Mouse (Mus musculus) midbrain, embryonic 16.5 days (tissue): ENCODE measurements around the gene Tmem72. TPM values are rescaled to one million over a fixed set of nuclear protein-coding genes. Genes with fewer than 3 reads are reported as not detected.

ENCODE experiments used
- ATAC-seq: fragments of 200-750 bp; cut with Nextera tagmentation; 2 replicates; pipeline ENCODE4 v1.8.0; 2017; ENCODE audit warnings: moderate TSS enrichment
- H3K27ac ChIP-seq: fragments of 300-500 bp; sonication (generic); 2 replicates; pipeline ENCODE4 v1.5.1; 2014; ENCODE audit warnings: mild to moderate bottlenecking, low read length, mixed read lengths
- H3K27me3 ChIP-seq: fragments of 300-500 bp; sonication (generic); 2 replicates; pipeline ENCODE4 v1.6.1; 2014; ENCODE audit warnings: low read depth, low read length, mixed read lengths; ENCODE audit not compliant: control insufficient read depth, insufficient read depth
- H3K36me3 ChIP-seq: fragments of 300-500 bp; sonication (generic); 2 replicates; pipeline ENCODE4 v1.6.1; 2014; ENCODE audit warnings: mild to moderate bottlenecking, low read length, moderate library complexity, mixed read lengths; ENCODE audit not compliant: control insufficient read depth, insufficient read depth
- H3K4me1 ChIP-seq: fragments of 300-500 bp; sonication (generic); 2 replicates; pipeline ENCODE4 v1.6.1; 2014; ENCODE audit warnings: mild to moderate bottlenecking, low read length, mixed read lengths; ENCODE audit not compliant: control insufficient read depth, insufficient read depth
- H3K4me2 ChIP-seq: fragments of 300-500 bp; sonication (generic); 2 replicates; pipeline ENCODE4 v1.6.1; 2014; ENCODE audit warnings: mild to moderate bottlenecking, low read length, mixed read lengths
- H3K4me3 ChIP-seq: fragments of 300-500 bp; sonication (generic); 2 replicates; pipeline ENCODE4 v1.5.1; 2014; ENCODE audit warnings: low read depth, mild to moderate bottlenecking, low read length, moderate library complexity, mixed read lengths
- H3K9ac ChIP-seq: fragments of 300-500 bp; sonication (generic); 2 replicates; pipeline ENCODE4 v1.6.1; 2014; ENCODE audit warnings: low read depth, low read length, mixed read lengths
- H3K9me3 ChIP-seq: fragments of 300-500 bp; sonication (generic); replicated peaks from 2 replicates; pipeline ENCODE4 v1.6.1; 2014; ENCODE audit warnings: mild to moderate bottlenecking, low read length, mixed read lengths; ENCODE audit not compliant: control insufficient read depth, poor library complexity, severe bottlenecking
- WGBS: fragments of 180-500 bp; shearing (Covaris S2); extraction: QIAGEN DNeasy Blood & Tissue Kit; methylation state at CpG from one replicate; pipeline ENCODE4 v1.1.7; 2014; 5-methylcytosine and 5-hydroxymethylcytosine counted together
- polyA plus RNA-seq: library from polyadenylated mRNA; unstranded; fragments of >200 nt; fragmentation: Nextera tagmentation; extraction: Ambion mirVana; gene quantifications from 2 replicates; pipeline ENCODE4 v1.2.1, GENCODE M21; 2015

Gene Tmem72
- polyA plus RNA-seq, 1 experiment from 2014 or later = 0.75 TPM

DNA sequence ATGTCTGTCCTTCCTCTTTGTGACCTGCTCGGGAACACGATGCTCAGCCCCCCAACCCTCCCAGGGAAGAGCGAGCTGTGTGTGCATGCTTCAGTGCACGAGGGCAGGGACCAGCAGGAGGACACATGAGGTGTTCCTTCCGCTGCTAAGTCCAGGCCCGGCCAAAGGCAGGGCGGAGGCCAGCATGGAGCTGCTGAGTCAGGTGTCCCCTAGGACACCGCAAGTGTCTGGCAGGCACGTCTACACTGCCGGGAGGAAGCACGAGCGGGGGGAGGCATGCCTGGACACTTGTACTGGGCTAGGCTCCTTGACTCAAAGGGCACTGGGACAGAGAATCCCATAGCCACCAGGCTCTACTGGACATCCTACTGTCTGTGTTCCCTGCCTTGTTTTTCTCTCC, 69.0 kb downstream of the Tmem72 start:
- Histone ChIP-seq H3K36me3 (no peaks in the 10 kb centered on the region), H3K4me3 (no peak overlapping the region), H3K27me3 (no peaks in the 10 kb centered on the region), H3K9me3 (no peaks in the 10 kb centered on the region), H3K27ac (no peak overlapping the region), H3K4me2 (no peak overlapping the region), H3K9ac (no peak overlapping the region), H3K4me1 (no peaks in the 10 kb centered on the region)
- ATAC-seq = no peak
- WGBS = 77% methylated on average over 12 of the region's 12 CpGs

- no peak overlapping the region for H3K9ac ChIP-seq
- H3K4me1 ChIP-seq = no peaks in the 10 kb centered on the region
- no peaks in the 10 kb centered on the region for H3K36me3 ChIP-seq
- no peaks in the 10 kb centered on the region for H3K27me3 ChIP-seq
- ATAC-seq = no peak
- no peak overlapping the region for H3K27ac ChIP-seq
- 82% methylated on average over 3 of the region's 3 CpGs for WGBS
- H3K4me3 ChIP-seq = no peak overlapping the region
- no peaks in the 10 kb centered on the region for H3K9me3 ChIP-seq
- no peak overlapping the region for H3K4me2 ChIP-seq
Measured at GRCm38 (mm10) chr6:116644335-116644734, 72.4 kb downstream of the Tmem72 start.

GRCm38 (mm10) chr6:116643881-116644280, 72.8 kb downstream of the Tmem72 start:
- no peak for ATAC-seq
- H3K9me3 ChIP-seq = no peaks in the 10 kb centered on the region
- no peak overlapping the region for H3K27ac ChIP-seq
- H3K4me3 ChIP-seq = no peak overlapping the region
- no peaks in the 10 kb centered on the region for H3K36me3 ChIP-seq
- no peak overlapping the region for H3K4me2 ChIP-seq
- no peaks in the 10 kb centered on the region for H3K4me1 ChIP-seq
- H3K9ac ChIP-seq = no peak overlapping the region
- WGBS = 68% methylated on average over 4 of the region's 4 CpGs
- no peaks in the 10 kb centered on the region for H3K27me3 ChIP-seq

GRCm38 (mm10) chr6:116642942-116643341, 73.8 kb downstream of the Tmem72 start:
- Histone ChIP-seq H3K27me3 (no peaks in the 10 kb centered on the region), H3K9me3 (no peaks in the 10 kb centered on the region), H3K27ac (no peak overlapping the region), H3K4me3 (no peak overlapping the region), H3K9ac (no peak overlapping the region), H3K4me1 (no peaks in the 10 kb centered on the region), H3K36me3 (no peaks in the 10 kb centered on the region), H3K4me2 (no peak overlapping the region)
- no peak for ATAC-seq
- WGBS = 90% methylated on average over 11 of the region's 11 CpGs

DNA sequence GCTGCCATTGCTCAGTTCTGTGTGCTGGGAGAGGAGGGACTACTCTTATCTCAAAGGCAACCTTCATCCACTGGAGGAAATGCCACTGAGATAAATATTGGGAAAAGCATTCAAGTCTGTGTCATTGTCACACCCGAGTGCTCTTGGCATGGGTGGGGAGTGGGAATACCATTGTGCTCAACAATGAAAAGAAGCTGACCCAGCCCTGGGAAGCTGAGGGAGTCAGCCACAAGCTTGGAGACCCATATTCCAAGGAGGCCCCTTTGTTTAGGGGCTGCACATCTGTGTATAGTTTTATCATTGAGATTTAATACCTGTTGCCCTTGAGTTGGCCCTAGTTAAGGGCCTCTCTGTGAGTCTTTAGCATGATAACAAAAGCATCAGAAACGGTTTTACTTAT, 77.0 kb downstream of the Tmem72 start:
- no peak for ATAC-seq

DNA sequence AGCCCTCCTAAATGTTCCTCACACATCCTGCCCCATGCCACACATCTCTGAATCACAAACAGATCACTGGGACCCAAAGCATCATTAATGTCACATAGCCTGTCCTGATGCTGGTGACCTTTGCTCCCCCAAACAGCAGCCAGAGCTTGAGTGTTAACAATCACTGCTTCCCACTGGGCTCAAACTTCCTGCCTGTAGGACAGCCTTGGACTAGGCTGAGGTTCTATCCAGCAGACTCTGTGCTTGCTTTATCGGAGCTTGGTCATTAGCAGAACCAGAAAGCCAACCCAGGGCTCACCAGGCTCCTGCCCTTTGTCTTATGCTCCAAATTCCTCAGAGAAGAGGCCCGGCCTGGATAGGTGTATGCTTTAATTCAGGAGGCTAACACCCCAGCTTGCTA, 77.8 kb downstream of the Tmem72 start:
- H3K4me1 ChIP-seq = no peaks in the 10 kb centered on the region
- H3K27me3 ChIP-seq = no peaks in the 10 kb centered on the region
- H3K4me2 ChIP-seq = no peak overlapping the region
- no peak overlapping the region for H3K27ac ChIP-seq
- no peaks in the 10 kb centered on the region for H3K9me3 ChIP-seq
- no peaks in the 10 kb centered on the region for H3K36me3 ChIP-seq
- no peak overlapping the region for H3K4me3 ChIP-seq
- 88% methylated on average over 2 of the region's 2 CpGs for WGBS
- H3K9ac ChIP-seq = no peak overlapping the region
- no peak for ATAC-seq

More for the DNA sequence above, 77.0 kb downstream of the Tmem72 start:
- Histone ChIP-seq H3K4me1 (no peaks in the 10 kb centered on the region), H3K4me2 (no peak overlapping the region), H3K27ac (no peak overlapping the region), H3K36me3 (no peaks in the 10 kb centered on the region), H3K27me3 (no peaks in the 10 kb centered on the region), H3K4me3 (no peak overlapping the region), H3K9me3 (no peaks in the 10 kb centered on the region), H3K9ac (no peak overlapping the region)
- 64% methylated on average over 2 of the region's 2 CpGs for WGBS

DNA sequence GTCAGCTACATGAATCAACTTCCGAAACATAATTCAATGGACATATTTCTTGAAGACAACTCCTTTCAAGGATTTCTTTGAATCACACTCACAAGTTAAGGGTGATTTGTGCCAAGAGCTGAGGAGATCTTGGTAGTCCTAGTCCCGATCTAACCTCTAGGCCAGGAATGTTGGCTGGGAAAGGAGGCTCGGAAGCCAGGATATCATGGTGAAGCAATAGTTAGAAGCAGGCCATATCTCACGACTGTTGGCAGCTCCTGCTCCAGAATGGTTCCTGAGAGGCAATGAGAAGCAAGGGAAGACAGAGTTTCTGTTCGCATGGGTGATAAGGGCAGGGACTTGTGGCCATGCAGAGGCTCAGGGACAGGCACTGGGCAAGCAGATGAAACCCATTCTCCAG, 79.2 kb downstream of the Tmem72 start:
- H3K9me3 ChIP-seq = no peaks in the 10 kb centered on the region
- no peaks in the 10 kb centered on the region for H3K4me1 ChIP-seq
- H3K27ac ChIP-seq = no peak overlapping the region
- 92% methylated on average over 5 of the region's 5 CpGs for WGBS
- no peak overlapping the region for H3K9ac ChIP-seq
- H3K4me2 ChIP-seq = no peak overlapping the region
- H3K36me3 ChIP-seq = no peaks in the 10 kb centered on the region
- no peaks in the 10 kb centered on the region for H3K27me3 ChIP-seq
- no peak for ATAC-seq
- H3K4me3 ChIP-seq = no peak overlapping the region

GRCm38 (mm10) chr6:116636581-116637235, 80.0 kb downstream of the Tmem72 start:
- no peak for ATAC-seq
- Histone ChIP-seq H3K9ac (no peak overlapping the region), H3K4me1 (no peaks in the 10 kb centered on the region), H3K4me3 (no peak overlapping the region), H3K4me2 (no peak overlapping the region), H3K27me3 (no peaks in the 10 kb centered on the region), H3K36me3 (no peaks in the 10 kb centered on the region), H3K27ac (no peak overlapping the region), H3K9me3 (no peaks in the 10 kb centered on the region)
- WGBS = 83% methylated on average over 9 of the region's 9 CpGs

DNA sequence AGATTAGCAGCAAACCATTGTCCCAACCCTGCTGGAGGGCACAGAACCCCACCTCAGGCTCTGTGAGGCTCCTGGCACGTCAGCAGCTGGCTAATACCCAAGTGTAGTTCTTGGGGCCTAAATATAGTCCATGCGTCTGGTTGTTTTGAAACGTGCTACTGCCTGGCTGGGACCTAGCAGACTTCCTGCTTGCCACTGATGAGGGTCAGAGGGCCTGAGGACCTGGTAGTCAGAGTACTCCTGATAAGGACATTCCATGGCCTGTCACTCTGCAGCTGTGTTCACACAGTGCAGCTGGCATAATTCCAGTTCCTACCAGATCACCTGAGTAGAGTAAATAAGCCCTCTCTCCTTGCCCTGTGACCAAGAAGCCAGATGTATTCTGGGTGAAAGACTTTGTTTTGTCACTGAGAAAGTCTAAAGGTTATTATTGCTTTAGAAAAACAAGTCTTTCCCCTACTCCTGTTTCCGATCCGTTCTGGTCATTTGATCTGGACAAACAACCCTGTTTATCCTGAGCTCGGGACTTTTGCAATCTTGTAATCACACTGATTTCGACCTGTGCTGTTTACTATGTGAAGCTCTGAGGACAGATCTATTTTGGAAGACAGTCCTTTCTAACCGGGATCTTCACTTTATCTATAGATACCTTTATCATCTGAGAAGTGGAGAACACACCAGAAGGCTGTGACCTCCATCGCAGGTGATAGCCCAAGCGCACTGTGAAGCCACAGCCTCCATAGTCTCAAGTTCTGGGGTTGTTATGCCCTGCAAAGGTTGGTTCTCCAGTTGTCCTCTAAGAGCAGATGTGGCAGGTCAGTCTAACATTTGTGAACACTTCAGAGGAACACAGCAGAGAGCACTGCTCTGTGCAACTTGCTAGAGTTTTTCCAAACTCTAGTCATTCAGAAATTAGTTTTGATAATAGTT, 81.2 kb downstream of the Tmem72 start:
- 76% methylated on average over 10 of the region's 10 CpGs for WGBS
- Histone ChIP-seq H3K4me3 (no peak overlapping the region), H3K27ac (no peak overlapping the region), H3K4me1 (no peaks in the 10 kb centered on the region), H3K9ac (no peak overlapping the region), H3K36me3 (no peaks in the 10 kb centered on the region), H3K4me2 (no peak overlapping the region), H3K9me3 (no peaks in the 10 kb centered on the region), H3K27me3 (no peaks in the 10 kb centered on the region)
- no peak for ATAC-seq
